Mouse (Mus musculus): ENCODE data around the gene Gopc. TPM values are rescaled to one million over a fixed set of nuclear protein-coding genes. Genes with fewer than 3 reads are reported as not detected.

Gene Gopc
- polyA plus RNA-seq, 1 experiment, result 8.5 TPM

DNA sequence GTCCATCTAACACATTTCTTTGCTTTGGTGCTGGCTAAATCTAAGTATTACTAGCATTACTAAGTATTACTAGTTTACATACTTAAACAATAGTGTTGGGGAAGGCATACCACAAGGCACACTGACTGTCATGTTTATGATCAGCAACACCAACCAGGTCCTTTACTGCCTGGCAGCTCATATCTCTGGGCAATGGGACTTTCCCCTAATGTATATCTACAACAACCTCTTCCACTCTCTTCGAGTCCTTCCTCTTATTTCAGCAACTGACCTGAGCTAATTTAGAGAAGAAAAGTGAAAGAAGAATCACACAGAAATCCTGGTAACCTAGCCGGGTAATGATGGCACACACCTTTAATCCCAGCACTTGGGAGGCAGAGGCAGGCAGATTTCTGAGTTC is 5.5 kb downstream of the Gopc start:
- Histone ChIP-seq H3K27me3 (replicated peaks; ENCODE audit: control insufficient read depth, insufficient read depth, low read length) (no peaks in the 10 kb centered on the region), H3K36me3 (ENCODE audit: control insufficient read depth, insufficient read depth, low read length) (no peaks in the 10 kb centered on the region; the same call in 1 of the 2 replicates), H3K4me1 (ENCODE audit: control insufficient read depth, insufficient read depth, low read length) (peaks cover 9% of the 10 kb centered on the region; the same call in 1 of the 2 replicates), H3K27ac (ENCODE audit: insufficient read depth, low read depth, low read length) (no peak overlapping the region), H3K4me3 (ENCODE audit: insufficient read depth, low read depth, low read length) (no peak overlapping the region)
- no peak for DNase-seq
- 92% methylated on average over 2 of the region's 2 CpGs for WGBS
- TF ChIP-seq CTCF (conservative IDR thresholded peaks at IDR 0.05; ENCODE audit: insufficient read depth, insufficient read length, low read depth, low read length) (no peak), POLR2A (IDR thresholded peaks at IDR 0.05; ENCODE audit: low read depth, low read length) (no peak)

DNA sequence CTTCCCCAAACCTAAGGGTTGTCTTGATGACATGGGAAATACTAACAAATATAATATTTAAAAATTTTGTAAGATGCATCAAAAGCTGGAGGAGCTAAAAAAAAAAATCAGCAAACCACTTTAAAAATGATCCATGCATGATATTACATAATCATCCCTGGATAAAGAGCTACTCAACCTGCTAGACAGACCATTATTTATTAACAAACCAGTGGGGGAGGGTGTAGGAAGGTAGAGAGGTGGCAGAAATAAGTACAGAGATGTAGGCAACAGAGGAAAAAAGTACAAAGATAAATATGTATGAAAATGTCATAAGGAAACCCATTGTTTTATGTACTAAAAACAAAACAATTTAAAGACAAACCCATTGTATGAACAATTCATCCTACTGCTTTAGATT is 7.3 kb downstream of the Gopc start:
- DNase-seq, result peak; percentile 81
- Histone ChIP-seq H3K27me3 (replicated peaks; ENCODE audit: control insufficient read depth, insufficient read depth, low read length) (no peaks in the 10 kb centered on the region), H3K4me1 (ENCODE audit: control insufficient read depth, insufficient read depth, low read length) (peaks cover 9% of the 10 kb centered on the region; the same call in 1 of the 2 replicates), H3K27ac (ENCODE audit: insufficient read depth, low read depth, low read length) (no peak overlapping the region), H3K4me3 (ENCODE audit: insufficient read depth, low read depth, low read length) (no peak overlapping the region), H3K36me3 (ENCODE audit: control insufficient read depth, insufficient read depth, low read length) (no peaks in the 10 kb centered on the region; the same call in 1 of the 2 replicates)
- no peak for TF ChIP-seq POLR2A (IDR thresholded peaks at IDR 0.05; ENCODE audit: low read depth, low read length)
- TF ChIP-seq CTCF (conservative IDR thresholded peaks at IDR 0.05; ENCODE audit: insufficient read depth, insufficient read length, low read depth, low read length), result no peak

DNA sequence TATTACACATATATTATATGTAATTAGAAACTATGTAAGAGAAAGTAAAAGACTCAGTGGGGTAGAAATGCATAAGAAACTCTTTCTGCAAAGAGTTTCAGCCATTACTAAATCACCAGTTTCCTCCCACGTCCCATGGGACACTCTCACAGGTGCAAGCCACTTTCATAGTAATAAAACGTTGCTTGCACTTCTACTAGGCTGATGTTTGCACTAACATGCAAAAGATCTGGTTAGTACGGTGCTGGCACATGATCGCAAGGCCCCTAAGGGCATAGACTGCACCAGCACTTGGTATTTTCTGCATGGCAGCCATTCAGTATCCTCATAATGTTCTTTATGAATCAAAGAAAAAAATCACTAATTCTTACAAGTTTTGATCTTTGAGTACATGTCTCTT is 8.1 kb downstream of the Gopc start:
- Histone ChIP-seq H3K27me3 (replicated peaks; ENCODE audit: control insufficient read depth, insufficient read depth, low read length) (no peaks in the 10 kb centered on the region), H3K27ac (ENCODE audit: insufficient read depth, low read depth, low read length) (0 out of 2 replicates have a peak overlapping the region, but pooled peaks have one; percentile 30), H3K4me1 (ENCODE audit: control insufficient read depth, insufficient read depth, low read length) (peaks cover 9% of the 10 kb centered on the region; the same call in 1 of the 2 replicates), H3K36me3 (ENCODE audit: control insufficient read depth, insufficient read depth, low read length) (no peaks in the 10 kb centered on the region; the same call in 1 of the 2 replicates), H3K4me3 (ENCODE audit: insufficient read depth, low read depth, low read length) (no peak overlapping the region)
- TF ChIP-seq POLR2A (IDR thresholded peaks at IDR 0.05; ENCODE audit: low read depth, low read length), result no peak
- TF ChIP-seq CTCF (conservative IDR thresholded peaks at IDR 0.05; ENCODE audit: insufficient read depth, insufficient read length, low read depth, low read length), result no peak
- WGBS, result 43% methylated on average over 4 of the region's 4 CpGs
- DNase-seq, result no peak

DNA sequence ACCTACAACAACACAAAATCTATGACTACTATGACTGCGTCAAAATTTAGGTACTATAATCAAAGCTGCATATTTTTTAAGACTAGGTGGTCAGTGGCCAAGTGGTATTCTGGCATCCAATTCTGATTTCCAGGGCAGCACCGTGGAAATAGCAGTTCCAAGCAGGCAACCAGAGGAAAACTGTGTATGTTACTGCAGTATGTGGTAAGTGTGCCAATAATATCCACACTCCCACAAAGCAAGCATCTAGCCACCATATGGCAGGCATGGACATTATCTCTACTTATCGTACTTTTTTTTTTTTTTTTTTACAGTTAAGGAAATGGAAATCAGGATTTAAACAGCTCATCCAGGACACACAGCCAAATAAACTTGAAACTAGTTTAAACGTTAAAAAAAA is 13.5 kb downstream of the Gopc start:
- 82% methylated on average over 4 of the region's 4 CpGs for WGBS
- no peak overlapping the region for H3K4me3 ChIP-seq (ENCODE audit: insufficient read depth, low read depth, low read length)

DNA sequence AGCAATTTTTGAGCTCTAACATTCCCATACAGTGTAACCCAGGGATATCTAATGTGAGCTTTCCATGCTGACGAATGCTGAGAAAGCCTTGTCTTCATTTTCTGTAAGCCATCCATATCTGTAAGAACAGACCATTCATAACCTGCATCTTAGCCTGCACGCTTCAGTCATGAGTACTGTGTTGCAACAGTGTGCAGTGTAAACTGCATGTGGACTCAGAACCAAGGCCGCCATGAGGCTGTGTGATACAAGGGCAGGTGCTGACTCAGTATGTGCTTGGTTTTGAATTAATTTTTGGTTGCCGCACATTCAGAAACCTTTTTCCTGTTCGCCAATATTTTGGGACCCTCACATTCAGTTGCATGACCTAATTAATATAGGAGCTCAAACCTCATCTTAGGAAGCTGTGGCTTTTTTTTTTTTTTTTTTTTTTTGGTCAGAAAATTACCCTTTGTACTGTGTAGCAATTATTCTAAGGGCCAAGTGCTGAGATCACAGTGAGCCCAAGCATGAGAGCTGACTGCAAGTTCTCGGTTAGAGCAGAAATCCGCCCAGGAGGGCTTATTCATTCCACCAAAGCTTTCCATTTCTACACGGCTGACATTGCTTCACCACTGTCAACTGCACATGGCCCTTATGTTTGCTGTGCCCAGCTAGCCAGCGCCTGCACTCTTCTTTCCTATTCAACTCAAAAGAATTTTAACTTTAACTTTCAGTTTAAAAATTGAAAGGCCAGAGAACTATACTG is 20.9 kb downstream of the Gopc start:
- Histone ChIP-seq H3K27me3 (replicated peaks; ENCODE audit: control insufficient read depth, insufficient read depth, low read length) (no peaks in the 10 kb centered on the region), H3K4me3 (ENCODE audit: insufficient read depth, low read depth, low read length) (no peak overlapping the region), H3K27ac (ENCODE audit: insufficient read depth, low read depth, low read length) (no peak overlapping the region), H3K4me1 (ENCODE audit: control insufficient read depth, insufficient read depth, low read length) (no peaks in the 10 kb centered on the region), H3K36me3 (ENCODE audit: control insufficient read depth, insufficient read depth, low read length) (peaks cover 1% of the 10 kb centered on the region; the same call in 1 of the 2 replicates)
- WGBS, result 66% methylated on average over 9 of the region's 9 CpGs
- TF ChIP-seq CTCF (conservative IDR thresholded peaks at IDR 0.05; ENCODE audit: insufficient read depth, insufficient read length, low read depth, low read length) (no peak), POLR2A (IDR thresholded peaks at IDR 0.05; ENCODE audit: low read depth, low read length) (no peak)
- DNase-seq, result peak; percentile 55

More for the DNA sequence above, 13.5 kb downstream of the Gopc start:
- H3K36me3 ChIP-seq (ENCODE audit: control insufficient read depth, insufficient read depth, low read length), result no peaks in the 10 kb centered on the region
- no peak overlapping the region for H3K27ac ChIP-seq (ENCODE audit: insufficient read depth, low read depth, low read length)
- no peak for DNase-seq
- TF ChIP-seq CTCF (conservative IDR thresholded peaks at IDR 0.05; ENCODE audit: insufficient read depth, insufficient read length, low read depth, low read length) (no peak), POLR2A (IDR thresholded peaks at IDR 0.05; ENCODE audit: low read depth, low read length) (no peak)
- H3K4me1 ChIP-seq (ENCODE audit: control insufficient read depth, insufficient read depth, low read length), result no peaks in the 10 kb centered on the region; the same call in 1 of the 2 replicates
- H3K27me3 ChIP-seq (replicated peaks; ENCODE audit: control insufficient read depth, insufficient read depth, low read length), result no peaks in the 10 kb centered on the region

DNA sequence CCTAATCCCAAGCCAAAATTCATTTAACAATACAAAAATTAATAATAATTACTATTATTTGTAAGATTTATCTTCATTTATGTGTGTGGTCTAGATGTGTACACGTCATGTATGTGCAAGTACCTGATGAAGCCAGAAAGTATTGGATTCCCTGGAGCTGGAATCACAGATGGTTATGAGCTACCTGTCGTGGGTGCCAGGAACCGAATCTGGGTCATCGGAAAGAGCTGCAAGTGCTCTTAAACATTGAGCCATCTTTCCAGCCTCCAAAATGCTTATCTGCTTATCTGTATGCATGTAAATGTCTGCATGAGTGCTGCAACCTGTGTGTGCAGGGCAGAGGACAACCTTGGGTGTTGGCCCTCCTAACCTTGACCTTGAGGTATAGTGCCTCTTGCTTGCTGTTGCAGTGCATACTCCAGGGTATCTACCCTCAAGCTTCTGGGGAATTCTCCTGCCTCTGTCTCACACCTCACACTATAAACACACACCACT is 21.6 kb downstream of the Gopc start:
- H3K27me3 ChIP-seq (replicated peaks; ENCODE audit: control insufficient read depth, insufficient read depth, low read length), result no peaks in the 10 kb centered on the region
- H3K4me1 ChIP-seq (ENCODE audit: control insufficient read depth, insufficient read depth, low read length), result no peaks in the 10 kb centered on the region
- peaks cover 1% of the 10 kb centered on the region; the same call in 1 of the 2 replicates for H3K36me3 ChIP-seq (ENCODE audit: control insufficient read depth, insufficient read depth, low read length)
- no peak for TF ChIP-seq POLR2A (IDR thresholded peaks at IDR 0.05; ENCODE audit: low read depth, low read length)
- TF ChIP-seq CTCF (conservative IDR thresholded peaks at IDR 0.05; ENCODE audit: insufficient read depth, insufficient read length, low read depth, low read length), result no peak
- no peak for DNase-seq
- H3K4me3 ChIP-seq (ENCODE audit: insufficient read depth, low read depth, low read length), result no peak overlapping the region
- 96% methylated on average over 4 of the region's 4 CpGs for WGBS
- H3K27ac ChIP-seq (ENCODE audit: insufficient read depth, low read depth, low read length), result no peak overlapping the region

DNA sequence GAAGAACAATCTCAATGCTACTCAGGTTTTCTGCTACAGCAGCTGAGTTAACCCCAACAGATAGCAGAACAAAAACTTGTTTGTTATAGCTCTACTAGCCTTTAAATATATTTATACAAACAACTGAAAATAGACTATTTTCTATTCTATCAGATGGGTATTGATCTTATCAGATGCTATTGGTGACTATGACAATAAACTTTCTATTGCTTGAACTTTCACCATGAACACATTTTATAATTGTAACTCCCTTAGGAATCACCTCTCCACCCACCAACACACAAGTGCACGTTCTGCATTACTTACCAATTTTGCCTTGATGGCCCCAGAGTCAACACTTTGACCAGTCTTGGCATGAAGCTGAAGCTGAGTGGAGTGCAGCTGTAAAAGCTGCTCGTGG is 23.5 kb downstream of the Gopc start, which contains the start of gene Gm26741:
Gene Gm26741 (plus strand): TSS at position 301 of the 400 bp plus-strand sequence.
- DNase-seq, result no peak
- no peaks in the 10 kb centered on the region for H3K4me1 ChIP-seq (ENCODE audit: control insufficient read depth, insufficient read depth, low read length)
- no peak within 1 kb of the TSS for H3K4me3 ChIP-seq (ENCODE audit: insufficient read depth, low read depth, low read length)
- no peak for TF ChIP-seq POLR2A (IDR thresholded peaks at IDR 0.05; ENCODE audit: low read depth, low read length)
- no peak for TF ChIP-seq CTCF (conservative IDR thresholded peaks at IDR 0.05; ENCODE audit: insufficient read depth, insufficient read length, low read depth, low read length)
- H3K36me3 ChIP-seq (ENCODE audit: control insufficient read depth, insufficient read depth, low read length), result peaks cover 1% of the 10 kb centered on the region; the same call in 1 of the 2 replicates
- H3K27ac ChIP-seq (ENCODE audit: insufficient read depth, low read depth, low read length), result no peak within 1 kb of the TSS
- 80% methylated on average over 2 of the region's 2 CpGs for whole genome bisulfite sequencing
- no peaks in the 10 kb centered on the region for H3K27me3 ChIP-seq (replicated peaks; ENCODE audit: control insufficient read depth, insufficient read depth, low read length)
